Mouse (Mus musculus) G1E (cell line): ENCODE results near the gene Scaf11. TPM values are rescaled to one million over a fixed set of nuclear protein-coding genes. Genes with fewer than 3 reads are reported as not detected.

ENCODE experiments used
- ATAC-seq: 2 replicates; pipeline ENCODE4 v1.8.0; 2016; ENCODE audit warnings: mild to moderate bottlenecking; ENCODE audit not compliant: insufficient number of reproducible peaks, poor library complexity, low FRiP score, severe bottlenecking; ENCODE audit errors: extremely low read depth
- DNase-seq: peaks from one replicate; pipeline ENCODE4 v3.0.0; 2012; ENCODE audit warnings: low spot score
- H3K27me3 ChIP-seq: 2 replicates; pipeline ENCODE4 v1.6.1; 2012; ENCODE audit warnings: mild to moderate bottlenecking, low read length, inconsistent platforms; ENCODE audit not compliant: insufficient read depth
- H3K36me3 ChIP-seq: replicated peaks from 2 replicates; pipeline ENCODE3; 2012; ENCODE audit warnings: mild to moderate bottlenecking, inconsistent platforms
- H3K4me1 ChIP-seq: 2 replicates; pipeline ENCODE4 v1.6.1; 2012; ENCODE audit warnings: low read depth, low read length, inconsistent platforms, mixed read lengths; ENCODE audit not compliant: insufficient read depth
- H3K4me3 ChIP-seq: 2 replicates; pipeline ENCODE4 v1.5.1; 2012; ENCODE audit warnings: low read depth, mild to moderate bottlenecking, inconsistent platforms, low read length, moderate library complexity, mixed read lengths
- H3K9me3 ChIP-seq: replicated peaks from 2 replicates; pipeline ENCODE4 v1.6.1; 2012; ENCODE audit warnings: inconsistent platforms
- CTCF ChIP-seq: IDR thresholded peaks from 2 replicates; pipeline ENCODE4 v1.5.1; 2012; ENCODE audit warnings: low read depth, low read length, inconsistent platforms, mixed read lengths
- GATA1 ChIP-seq: IDR thresholded peaks from 2 replicates; pipeline ENCODE4 v1.6.1; 2012; ENCODE audit warnings: borderline replicate concordance, low read length, inconsistent platforms, mixed read lengths
- GATA2 ChIP-seq: IDR thresholded peaks from 2 replicates; pipeline ENCODE4 v1.6.1; 2012; ENCODE audit warnings: low read depth, low read length, inconsistent platforms, borderline replicate concordance
- POLR2AphosphoS5 ChIP-seq: IDR thresholded peaks from 2 replicates; pipeline ENCODE4 v1.6.1; 2012; ENCODE audit warnings: low read depth, low read length, inconsistent platforms; ENCODE audit not compliant: insufficient replicate concordance
- TAL1 ChIP-seq: conservative IDR thresholded peaks from 2 replicates; pipeline ENCODE4 v1.6.1; 2012; ENCODE audit warnings: low read depth, low read length, inconsistent platforms, mixed read lengths
- polyA plus RNA-seq: library from polyadenylated mRNA; stranded (reverse); fragments of >175 nt; gene quantifications from 2 replicates; pipeline ENCODE4 v1.2.3, GENCODE M21; 2012
- total RNA-seq, 2 experiments: library from RNA; stranded (forward) in 1 of 2; stranded (reverse) in 1 of 2; fragments of 200-1000 nt in 1 of 2; fragments of >200 nt in 1 of 2; fragmentation: Nextera tagmentation in 1 of 2; gene quantifications; 2 replicates each; pipeline ENCODE4 v1.2.3; 2014 to 2017

Scaf11 gene
- total and polyA plus RNA-seq, 3 experiments, result 47.9 to 206 (median 146) TPM

DNA sequence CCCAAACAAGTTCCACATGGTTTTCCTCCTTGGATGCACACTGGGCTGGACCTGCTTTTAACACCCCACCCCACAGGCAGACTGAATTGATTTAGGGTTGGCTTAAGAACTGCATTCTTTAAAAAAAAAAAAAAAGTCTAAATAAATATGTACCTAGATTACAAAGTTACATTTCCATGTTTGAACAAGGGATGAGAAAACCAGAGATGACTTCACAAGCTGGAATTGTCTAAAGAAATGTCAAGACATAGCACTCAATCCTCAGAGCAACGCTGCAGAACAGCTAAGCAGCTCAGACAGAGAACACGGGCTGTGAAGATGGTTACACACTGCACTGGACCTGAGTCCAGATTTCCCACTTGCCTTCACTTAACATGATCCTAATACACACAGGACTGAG is 53.5 kb downstream of the Scaf11 start:
- Histone ChIP-seq H3K36me3 (peaks cover 77% of the 10 kb centered on the region), H3K4me1 (peaks cover 4% of the 10 kb centered on the region), H3K27me3 (no peaks in the 10 kb centered on the region), H3K4me3 (no peak overlapping the region), H3K9me3 (no peaks in the 10 kb centered on the region)
- TF ChIP-seq CTCF (no peak), POLR2AphosphoS5 (no peak), GATA1 (no peak), GATA2 (no peak)
- no peak for DNase-seq
- ATAC-seq, result no peak

DNA sequence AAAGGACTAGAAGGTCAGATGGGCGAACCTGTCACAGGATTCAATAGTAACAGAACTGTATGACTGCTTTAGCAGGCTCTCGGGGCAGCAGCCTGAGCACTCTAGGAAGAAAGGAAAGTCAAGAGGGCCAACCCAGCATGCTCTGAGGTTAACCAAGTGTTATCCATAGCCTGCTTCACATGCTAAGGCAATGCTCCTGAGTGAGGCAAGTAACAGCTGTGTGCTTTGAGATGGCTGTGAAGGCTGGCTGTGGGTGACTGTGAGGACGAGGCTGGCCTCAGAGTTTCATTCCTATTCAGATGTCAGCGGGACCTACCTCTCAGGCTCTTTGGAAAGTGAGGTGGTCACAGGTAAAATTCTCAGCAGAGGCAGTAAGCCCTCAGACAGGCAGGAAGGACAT is 54.4 kb downstream of the Scaf11 start:
- no peak overlapping the region for H3K4me3 ChIP-seq
- H3K27me3 ChIP-seq, result no peaks in the 10 kb centered on the region
- TF ChIP-seq GATA2, result no peak
- TF ChIP-seq CTCF, result no peak
- no peak for TF ChIP-seq POLR2AphosphoS5
- DNase-seq (no peak), ATAC-seq (no peak)
- H3K9me3 ChIP-seq, result no peaks in the 10 kb centered on the region
- H3K4me1 ChIP-seq, result peaks cover 4% of the 10 kb centered on the region
- H3K36me3 ChIP-seq, result peaks cover 80% of the 10 kb centered on the region

DNA sequence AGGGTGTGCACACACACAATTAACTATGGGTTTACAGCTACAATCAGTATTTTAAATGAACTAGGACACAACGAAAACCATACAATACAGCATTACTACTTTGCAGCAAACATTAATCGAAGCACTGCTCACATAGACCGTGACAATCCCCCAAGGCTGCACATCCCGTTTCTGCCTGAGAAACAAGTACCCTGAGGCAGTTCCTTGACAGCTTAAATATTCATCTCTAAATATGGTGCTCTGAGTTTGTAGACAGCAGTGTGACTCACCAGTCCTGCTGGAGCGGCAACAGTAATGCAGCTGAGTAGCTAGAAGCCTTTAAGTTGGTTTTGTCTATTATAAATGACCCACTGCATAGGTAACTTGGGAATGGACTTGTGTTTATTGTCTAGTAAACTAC is 55.1 kb downstream of the Scaf11 start:
- no peak for TF ChIP-seq GATA1
- TF ChIP-seq TAL1, result no peak
- no peak for TF ChIP-seq CTCF
- TF ChIP-seq POLR2AphosphoS5, result no peak
- no peak for TF ChIP-seq GATA2
- H3K4me1 ChIP-seq, result peaks cover 4% of the 10 kb centered on the region
- no peaks in the 10 kb centered on the region for H3K9me3 ChIP-seq
- DNase-seq, result no peak
- H3K4me3 ChIP-seq, result no peak overlapping the region
- no peak for ATAC-seq
- no peaks in the 10 kb centered on the region for H3K27me3 ChIP-seq
- H3K36me3 ChIP-seq, result peaks cover 78% of the 10 kb centered on the region

DNA sequence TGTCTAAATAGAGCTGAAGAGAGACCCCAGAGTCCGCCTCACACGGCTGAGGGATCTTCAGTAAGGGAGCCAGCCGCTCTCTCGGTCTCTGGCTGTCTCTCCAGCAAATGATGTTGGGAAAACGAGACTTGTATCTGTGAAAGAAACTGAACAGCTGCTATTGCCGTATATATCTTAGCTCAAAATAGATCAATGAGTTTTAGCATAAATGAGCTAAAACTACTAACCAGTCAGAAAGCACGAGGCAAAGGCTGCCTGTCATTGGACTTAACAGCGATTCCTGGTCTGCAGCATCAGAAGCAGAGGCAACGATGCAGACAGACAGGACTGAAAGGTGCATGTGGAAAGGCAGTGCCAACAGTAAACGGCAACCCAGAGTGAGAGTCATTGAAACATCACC is 62.3 kb downstream of the Scaf11 start:
- peaks cover 88% of the 10 kb centered on the region for H3K36me3 ChIP-seq
- no peak for DNase-seq
- TF ChIP-seq POLR2AphosphoS5, result no peak

DNA sequence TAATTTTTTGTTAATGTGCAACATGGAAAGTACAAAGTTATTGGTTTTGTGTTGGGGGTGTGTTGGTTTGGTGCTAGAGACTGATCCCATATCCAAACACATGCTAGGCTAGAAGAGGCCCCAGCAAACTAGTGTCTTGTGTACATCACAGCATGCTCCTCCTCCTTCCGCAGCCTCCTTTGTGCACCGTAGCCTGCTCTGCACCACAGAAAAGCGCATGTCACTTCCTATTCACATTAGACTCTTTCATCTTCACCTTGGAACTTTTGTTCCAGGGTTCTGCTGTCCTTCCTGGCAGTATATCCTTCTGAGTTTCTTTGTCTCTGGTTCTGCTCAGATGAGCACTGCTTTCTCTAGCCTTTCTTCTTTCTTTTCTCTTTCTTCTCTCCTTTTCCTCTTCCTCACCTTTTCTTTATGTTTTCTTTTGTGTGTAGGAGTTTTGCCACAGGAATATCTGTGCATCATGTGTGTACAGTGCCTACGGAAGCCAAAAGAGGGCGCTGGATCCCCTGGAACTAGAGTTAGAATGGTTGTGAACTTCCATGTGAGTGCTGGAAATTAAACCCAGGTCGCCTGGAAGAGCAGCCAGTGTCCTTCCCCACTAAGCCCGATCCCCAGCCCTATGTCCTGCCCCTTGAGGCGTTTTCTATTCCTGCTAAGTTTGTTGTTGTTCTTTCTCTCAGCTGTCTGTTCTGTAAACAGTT is 63.9 kb downstream of the Scaf11 start:
- DNase-seq (no peak), ATAC-seq (no peak)
- H3K9me3 ChIP-seq, result no peaks in the 10 kb centered on the region
- H3K4me3 ChIP-seq, result no peak overlapping the region
- TF ChIP-seq TAL1, result no peak
- TF ChIP-seq GATA1, result no peak
- TF ChIP-seq POLR2AphosphoS5, result no peak
- TF ChIP-seq GATA2, result no peak
- no peak for TF ChIP-seq CTCF
- no peaks in the 10 kb centered on the region for H3K4me1 ChIP-seq
- peaks cover 88% of the 10 kb centered on the region for H3K36me3 ChIP-seq
- no peaks in the 10 kb centered on the region for H3K27me3 ChIP-seq

More for the DNA sequence above, 62.3 kb downstream of the Scaf11 start:
- Histone ChIP-seq H3K27me3 (no peaks in the 10 kb centered on the region), H3K4me3 (no peak overlapping the region), H3K4me1 (no peaks in the 10 kb centered on the region), H3K9me3 (no peaks in the 10 kb centered on the region)
- ATAC-seq, result no peak

DNA sequence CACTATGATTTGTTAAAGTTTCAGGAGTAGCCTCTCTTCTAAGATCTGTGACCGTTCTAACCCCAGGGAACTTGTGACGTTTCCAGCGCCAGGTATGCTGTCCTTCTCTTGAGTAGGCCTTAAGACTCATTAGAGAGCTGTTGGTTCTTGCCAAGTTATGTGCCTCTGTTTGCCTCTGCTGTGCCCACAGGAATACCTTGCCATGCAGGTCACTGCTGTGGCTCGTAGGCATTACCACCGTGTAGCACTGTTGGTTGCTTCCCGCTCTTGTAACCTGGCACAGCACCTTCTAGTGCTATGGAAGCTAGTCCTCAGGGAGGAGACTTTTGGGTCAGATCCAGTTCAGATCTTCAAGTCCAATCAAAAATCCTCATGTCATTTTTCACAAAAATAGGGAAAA is 65.6 kb downstream of the Scaf11 start:
- no peak for TF ChIP-seq GATA2
- TF ChIP-seq TAL1, result no peak
- no peak for TF ChIP-seq POLR2AphosphoS5
- no peak for TF ChIP-seq CTCF
- no peak for TF ChIP-seq GATA1
- H3K27me3 ChIP-seq, result no peaks in the 10 kb centered on the region
- H3K9me3 ChIP-seq, result no peaks in the 10 kb centered on the region
- ATAC-seq, result no peak
- DNase-seq, result no peak
- H3K4me3 ChIP-seq, result no peak overlapping the region
- H3K36me3 ChIP-seq, result peaks cover 93% of the 10 kb centered on the region
- no peaks in the 10 kb centered on the region for H3K4me1 ChIP-seq
